Mouse (Mus musculus) megakaryocyte-erythroid progenitor cell, adult 5-6 weeks (primary cell): ENCODE measurements around the gene Fam131c. TPM values are rescaled to one million over a fixed set of nuclear protein-coding genes. Genes with fewer than 3 reads are reported as not detected.

ENCODE experiments used
- ATAC-seq: replicated peaks from 2 replicates; pipeline ENCODE4 v1.8.0; 2016; ENCODE audit warnings: mild to moderate bottlenecking, inconsistent platforms; ENCODE audit not compliant: severe bottlenecking, poor library complexity, low FRiP score, low TSS enrichment
- total RNA-seq, 2 experiments: library from RNA; stranded (forward) in 1 of 2; stranded (reverse) in 1 of 2; fragments of 200-1000, 215-1000 nt in 1 of 2; fragments of >200 nt in 1 of 2; fragmentation: Nextera tagmentation in 1 of 2; gene quantifications; 2 replicates each; pipeline ENCODE4 v1.2.3; 2014 to 2017

Gene Fam131c
- total RNA-seq, 2 experiments from 2014 or later: not detected

- no peak for ATAC-seq
Observed at GRCm38 (mm10) chr4:141352986-141353385, 15.0 kb upstream of the Fam131c start.

DNA sequence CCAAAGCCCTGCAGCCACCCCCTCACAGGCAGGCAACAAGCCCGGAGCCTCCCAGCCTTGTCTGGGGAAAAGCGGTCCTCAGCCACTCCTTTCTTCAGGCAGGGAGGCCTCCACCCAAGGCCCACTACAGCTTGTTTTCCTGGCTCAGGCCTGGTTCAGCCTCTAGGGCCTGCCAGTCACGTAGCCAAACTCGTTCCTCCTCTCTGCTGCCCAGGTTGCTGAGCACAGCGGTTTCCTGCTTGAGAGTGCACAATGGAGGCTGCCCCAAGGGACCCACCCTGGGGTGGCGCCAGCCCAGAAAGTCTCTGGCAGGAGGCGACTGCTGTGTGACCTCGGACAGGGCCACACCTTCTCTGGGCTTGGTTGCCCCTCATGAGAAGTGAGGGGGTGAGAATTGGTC is 14.2 kb upstream of the Fam131c start:
- 0 out of 2 replicates have a peak, but pooled peaks have one; percentile 29 for ATAC-seq

DNA sequence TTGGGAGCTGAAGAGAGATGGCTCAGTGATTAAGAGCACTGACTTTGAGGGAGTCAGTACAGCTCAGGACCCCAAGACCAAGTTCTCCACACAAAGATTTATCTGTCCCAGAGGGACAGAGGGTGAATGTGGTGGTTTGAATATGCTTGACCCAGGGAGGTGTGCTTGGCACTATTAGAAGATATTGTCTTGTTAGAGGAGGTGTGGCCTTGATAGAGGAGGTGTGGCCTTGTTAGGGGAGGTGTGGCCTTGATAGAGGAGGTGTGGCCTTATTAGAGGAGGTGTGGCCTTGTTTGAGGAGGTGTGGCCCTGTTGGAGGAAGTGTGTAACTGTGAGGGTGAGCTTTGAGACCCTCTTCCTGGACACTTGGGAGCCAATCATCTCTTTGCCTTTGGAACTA is 10.2 kb upstream of the Fam131c start:
- no peak for ATAC-seq

GRCm38 (mm10) chr4:141359222-141359621 is 8.8 kb upstream of the Fam131c start:
- ATAC-seq: no peak

DNA sequence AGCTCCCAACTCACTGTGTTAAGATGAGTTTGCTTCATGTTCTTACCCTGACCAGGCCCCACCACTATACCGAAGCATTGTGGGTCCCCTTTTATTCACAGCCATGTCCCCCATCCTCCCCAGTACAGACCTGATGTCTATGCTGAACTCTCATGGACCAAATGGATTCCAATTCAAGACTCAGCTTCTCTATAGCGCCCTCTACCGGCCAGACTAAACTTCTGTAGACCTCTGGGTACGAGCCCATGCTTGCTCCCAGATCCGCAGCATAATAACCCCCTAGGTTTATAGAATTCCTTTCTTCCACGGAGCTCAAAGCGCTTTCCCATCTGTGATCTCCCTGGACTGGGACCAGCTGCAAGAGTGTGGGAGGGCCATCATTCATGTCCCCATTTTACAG is 7.2 kb upstream of the Fam131c start:
- no peak for ATAC-seq

DNA sequence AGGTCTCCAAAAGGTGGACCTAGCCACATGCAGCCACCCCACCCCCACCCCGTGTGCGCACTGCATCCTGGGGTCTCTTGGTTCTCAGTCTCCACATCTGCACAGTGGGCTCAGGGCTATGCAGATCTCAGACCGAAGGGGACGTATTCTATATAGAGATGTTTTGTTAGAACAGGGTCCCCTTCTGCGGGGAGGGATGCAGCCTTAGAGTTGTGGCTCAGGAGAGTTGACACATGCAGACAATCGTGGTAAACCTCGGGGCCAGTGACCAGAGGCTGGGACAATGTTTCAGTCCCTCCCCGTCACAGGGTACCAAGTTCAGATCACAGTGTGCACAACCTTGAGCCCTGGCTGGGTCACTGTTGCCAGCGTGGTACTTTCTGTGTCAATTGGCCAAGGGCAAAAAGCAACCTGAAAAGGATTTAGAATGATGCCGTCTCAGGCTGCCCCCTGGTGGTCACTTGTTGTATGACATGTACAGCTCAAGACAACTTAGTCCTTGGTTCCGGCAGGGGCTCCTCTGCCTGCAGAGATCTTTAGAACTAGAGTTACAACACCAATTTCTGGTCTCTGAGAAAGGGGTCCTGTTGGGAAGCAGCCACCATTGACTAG is 5.0 kb upstream of the Fam131c start:
- ATAC-seq: 0 out of 2 replicates have a peak, but pooled peaks have one; percentile 14

- ATAC-seq: no peak
Observed at GRCm38 (mm10) chr4:141365126-141365525, 2.9 kb upstream of the Fam131c start.

GRCm38 (mm10) chr4:141365876-141366275 is 2.1 kb upstream of the Fam131c start:
- ATAC-seq: no peak

GRCm38 (mm10) chr4:141372426-141372825 is 4.4 kb downstream of the Fam131c start:
- no peak for ATAC-seq

- no peak for ATAC-seq
Observed at GRCm38 (mm10) chr4:141379674-141380073, 11.7 kb downstream of the Fam131c start.

DNA sequence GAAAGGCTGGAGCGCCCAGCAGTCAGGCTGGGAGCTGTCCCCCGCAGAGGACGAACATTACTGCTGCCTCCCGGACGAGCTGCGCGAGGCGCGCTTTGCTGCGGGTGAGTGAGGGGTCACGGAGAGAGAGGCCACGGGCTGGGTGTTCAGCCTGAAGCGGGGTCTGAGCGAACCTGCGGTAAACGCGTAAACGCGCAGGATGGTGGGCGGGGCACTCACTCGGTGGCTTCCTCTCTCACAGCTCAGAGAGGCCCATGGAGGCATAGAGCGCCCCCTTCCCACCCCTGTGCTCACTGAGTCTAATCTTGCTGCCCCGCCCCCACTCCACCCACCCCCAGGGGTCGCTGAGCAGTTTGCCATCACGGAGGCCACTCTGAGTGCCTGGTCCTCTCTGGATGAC is 14.4 kb downstream of the Fam131c start:
- no peak for ATAC-seq

- peak; percentile 76 for ATAC-seq
Observed at GRCm38 (mm10) chr4:141385275-141385674, 17.3 kb downstream of the Fam131c start.

- no peak for ATAC-seq
Observed at GRCm38 (mm10) chr4:141386150-141386549, 18.1 kb downstream of the Fam131c start.

DNA sequence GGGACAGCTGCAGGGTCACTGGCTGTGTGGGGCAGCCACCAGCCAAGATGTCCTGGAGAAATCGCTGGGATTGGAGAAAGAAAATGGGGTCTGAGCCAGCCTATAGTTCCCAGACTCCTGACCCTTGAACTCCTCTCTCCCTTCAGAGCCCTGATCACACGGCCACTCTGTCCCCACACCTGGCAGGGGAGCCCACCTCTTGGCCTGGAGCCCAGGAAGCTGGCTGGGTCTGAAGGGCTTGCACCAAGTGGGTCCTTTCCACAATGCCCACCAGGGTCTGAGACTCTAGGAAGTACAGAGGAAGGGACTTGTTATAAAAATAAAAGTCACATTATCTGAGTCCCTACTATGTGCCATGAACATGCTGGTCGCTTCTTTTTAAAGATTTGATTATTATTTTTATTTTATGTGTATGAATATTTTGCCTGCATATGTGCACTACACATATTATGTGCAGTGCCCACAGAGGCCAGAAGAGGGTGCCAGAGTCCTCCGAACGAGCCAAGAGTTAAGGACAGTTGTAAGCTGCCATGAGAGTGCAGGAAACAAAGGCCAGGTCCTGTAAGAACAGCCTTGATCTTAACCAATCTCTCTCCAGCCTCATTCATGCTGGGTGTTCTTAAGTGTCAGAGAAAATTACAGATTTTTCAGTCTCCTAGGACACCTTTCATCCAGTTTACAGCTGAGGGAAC is 19.2 kb downstream of the Fam131c start:
- ATAC-seq: peak; percentile 73

DNA sequence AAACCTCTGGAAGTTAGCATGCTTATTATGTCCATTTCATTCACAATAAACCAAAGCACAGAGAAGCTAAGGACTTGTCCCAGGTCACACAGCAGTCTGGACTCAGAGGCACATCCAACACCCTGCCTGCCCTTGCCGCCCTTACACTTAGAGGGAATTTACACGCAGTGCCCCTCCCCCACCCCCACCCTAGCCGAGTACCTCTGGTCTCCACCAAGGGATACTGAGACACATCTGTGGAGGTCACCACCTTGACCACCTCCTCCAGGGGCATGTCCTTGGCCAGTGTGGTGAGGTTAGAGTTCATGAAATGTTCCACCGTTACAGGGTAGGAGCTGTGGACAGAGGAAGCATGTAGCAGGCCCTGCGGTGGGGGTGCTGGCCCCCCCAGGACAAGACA is 19.9 kb downstream of the Fam131c start:
- ATAC-seq: no peak

- ATAC-seq: no peak
Observed at GRCm38 (mm10) chr4:141389366-141390150, 21.5 kb downstream of the Fam131c start.

DNA sequence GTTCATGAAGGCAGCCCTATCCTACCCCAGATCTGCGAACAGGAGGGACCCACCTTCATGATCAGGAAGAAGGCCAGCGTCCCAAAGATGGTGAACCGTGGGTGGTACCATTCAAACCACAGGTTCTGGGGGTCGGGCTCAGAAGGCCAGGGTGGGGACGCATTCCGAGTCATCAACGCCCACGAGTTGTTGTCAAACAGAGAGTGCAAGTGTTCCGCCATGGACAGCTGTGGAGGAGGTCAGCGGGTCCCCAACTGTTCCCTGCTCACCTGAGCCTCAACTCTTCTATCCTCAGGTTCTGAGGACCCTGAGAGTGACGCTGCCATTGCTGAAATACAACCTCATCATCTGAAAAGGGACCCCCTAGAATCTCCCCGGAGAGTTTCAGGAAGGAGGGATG is 23.3 kb downstream of the Fam131c start:
- ATAC-seq: no peak

GRCm38 (mm10) chr4:141394751-141395150 is 26.7 kb downstream of the Fam131c start:
- ATAC-seq: no peak

- no peak for ATAC-seq
Observed at GRCm38 (mm10) chr4:141397861-141398260, 29.8 kb downstream of the Fam131c start.

DNA sequence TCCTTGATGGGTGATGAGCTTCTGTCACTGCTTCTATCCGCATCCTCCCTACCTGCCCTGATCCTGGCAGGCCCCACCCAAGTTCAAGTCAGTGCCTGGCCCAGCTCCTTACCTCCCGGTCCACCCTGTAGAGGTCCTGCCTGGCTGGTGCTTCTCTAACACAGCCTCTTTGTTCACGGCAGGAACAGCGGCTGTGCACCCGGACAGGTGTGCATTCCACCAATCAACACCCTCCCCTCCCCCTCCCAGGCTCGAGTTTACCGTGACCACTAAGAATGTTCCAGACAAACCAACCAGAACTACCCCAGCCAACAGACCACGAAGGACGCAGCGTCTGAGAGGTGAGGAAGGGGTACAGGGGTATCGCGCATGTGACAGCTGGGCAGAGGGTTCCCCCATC is 30.5 kb downstream of the Fam131c start, which contains the start of gene Clcnka:
Gene Clcnka (minus strand): TSS at position 180 of the 400 bp plus-strand sequence.
- no peak for ATAC-seq
